Mouse (Mus musculus): ENCODE measurements around the gene Gm10181. TPM values are rescaled to one million over a fixed set of nuclear protein-coding genes. Genes with fewer than 3 reads are reported as not detected.
"Not testable (repeated sequence)": the region's sequence is repeated elsewhere in the genome, so short reads cannot be mapped to it uniquely, and the experiment has no call there.

Gm10181 gene
- total RNA-seq (2017), result not detected in 2 replicates

GRCm38 (mm10) chr9:25089122-25089521 is at the start of gene Gm10181:
Gene Gm10181, plus strand, starts transcription at chr9:25089422.
- ATAC-seq (replicated peaks; ENCODE audit: low read depth, poor library complexity, severe bottlenecking), result no peak

GRCm38 (mm10) chr9:25041665-25042064 is 47.6 kb upstream of the Gm10181 start:
- ATAC-seq (replicated peaks; ENCODE audit: low read depth, poor library complexity, severe bottlenecking), result peak; percentile 74

- ATAC-seq (replicated peaks; ENCODE audit: low read depth, poor library complexity, severe bottlenecking), result no peak
Measured at GRCm38 (mm10) chr9:25042162-25043111, 46.8 kb upstream of the Gm10181 start.

- no peak for ATAC-seq (replicated peaks; ENCODE audit: low read depth, poor library complexity, severe bottlenecking)
Measured at GRCm38 (mm10) chr9:25044325-25044724, 44.9 kb upstream of the Gm10181 start.

- peak; percentile 45 for ATAC-seq (replicated peaks; ENCODE audit: low read depth, poor library complexity, severe bottlenecking)
Measured at GRCm38 (mm10) chr9:25048289-25048688, 40.9 kb upstream of the Gm10181 start.

- ATAC-seq (replicated peaks; ENCODE audit: low read depth, poor library complexity, severe bottlenecking), result peak; percentile 74
Measured at GRCm38 (mm10) chr9:25048940-25049339, 40.3 kb upstream of the Gm10181 start.

- ATAC-seq (replicated peaks; ENCODE audit: low read depth, poor library complexity, severe bottlenecking), result no peak
Measured at GRCm38 (mm10) chr9:25051901-25052300, 37.3 kb upstream of the Gm10181 start.

- ATAC-seq (replicated peaks; ENCODE audit: low read depth, poor library complexity, severe bottlenecking), result no peak
Measured at GRCm38 (mm10) chr9:25055650-25056376, 33.4 kb upstream of the Gm10181 start.

- no peak for ATAC-seq (replicated peaks; ENCODE audit: low read depth, poor library complexity, severe bottlenecking)
Measured at GRCm38 (mm10) chr9:25058726-25059125, 30.5 kb upstream of the Gm10181 start.

GRCm38 (mm10) chr9:25072666-25073065 is 16.6 kb upstream of the Gm10181 start:
- ATAC-seq (replicated peaks; ENCODE audit: low read depth, poor library complexity, severe bottlenecking), result no peak

GRCm38 (mm10) chr9:25075977-25076376 is 13.2 kb upstream of the Gm10181 start:
- 0 out of 2 replicates have a peak, but pooled peaks have one; percentile 18 for ATAC-seq (replicated peaks; ENCODE audit: low read depth, poor library complexity, severe bottlenecking)

GRCm38 (mm10) chr9:25076505-25076904 is 12.7 kb upstream of the Gm10181 start:
- no peak for ATAC-seq (replicated peaks; ENCODE audit: low read depth, poor library complexity, severe bottlenecking)

GRCm38 (mm10) chr9:25090853-25091252 is 1.6 kb downstream of the Gm10181 start:
- ATAC-seq (replicated peaks; ENCODE audit: low read depth, poor library complexity, severe bottlenecking), result no peak

GRCm38 (mm10) chr9:25102881-25103280 is 13.7 kb downstream of the Gm10181 start:
- no peak for ATAC-seq (replicated peaks; ENCODE audit: low read depth, poor library complexity, severe bottlenecking)

- peak; percentile 98 for ATAC-seq (replicated peaks; ENCODE audit: low read depth, poor library complexity, severe bottlenecking)
Measured at GRCm38 (mm10) chr9:25104638-25105037, 15.4 kb downstream of the Gm10181 start.

- ATAC-seq (replicated peaks; ENCODE audit: low read depth, poor library complexity, severe bottlenecking), result not testable (repeated sequence)
Measured at GRCm38 (mm10) chr9:25123590-25123989, 34.4 kb downstream of the Gm10181 start.

- ATAC-seq (replicated peaks; ENCODE audit: low read depth, poor library complexity, severe bottlenecking), result no peak
Measured at GRCm38 (mm10) chr9:25124048-25124447, 34.8 kb downstream of the Gm10181 start.

- no peak for ATAC-seq (replicated peaks; ENCODE audit: low read depth, poor library complexity, severe bottlenecking)
Measured at GRCm38 (mm10) chr9:25132253-25132652, 43.0 kb downstream of the Gm10181 start.

GRCm38 (mm10) chr9:25132920-25133319 is 43.7 kb downstream of the Gm10181 start:
- ATAC-seq (replicated peaks; ENCODE audit: low read depth, poor library complexity, severe bottlenecking), result no peak

- ATAC-seq (replicated peaks; ENCODE audit: low read depth, poor library complexity, severe bottlenecking), result no peak
Measured at GRCm38 (mm10) chr9:25138900-25139299, 49.7 kb downstream of the Gm10181 start.

All from common myeloid progenitor, adult 5-6 weeks (primary cell).